Mouse (Mus musculus): ENCODE measurements around the gene Irak3. TPM values are rescaled to one million over a fixed set of nuclear protein-coding genes. Genes with fewer than 3 reads are reported as not detected.

Gene Irak3
- polyA plus RNA-seq, 1 experiment from 2014 or later = 0.75 TPM

DNA sequence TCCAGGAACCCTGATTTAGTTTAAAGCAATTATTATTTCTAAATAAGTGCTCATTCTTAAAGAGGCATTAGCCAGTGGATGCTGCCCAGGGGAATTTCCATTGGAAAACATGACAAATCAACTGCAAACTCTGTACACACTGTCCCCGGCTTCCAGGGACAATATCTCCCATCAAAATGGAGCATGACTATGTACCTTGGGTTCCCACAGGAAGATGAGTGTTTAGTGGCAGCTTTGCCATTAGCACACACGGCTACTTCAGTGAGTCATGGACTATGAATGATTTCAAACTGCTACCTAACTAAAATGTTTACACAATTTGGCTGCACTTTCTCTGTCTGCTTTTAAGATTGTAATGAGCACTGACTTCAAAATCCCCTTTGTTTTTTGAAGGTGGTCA lies 13.4 kb downstream of the Irak3 start:
- ATAC-seq (ENCODE audit: low FRiP score, low TSS enrichment) = no peak
- 32% methylated on average over 2 of the region's 2 CpGs for WGBS
- no peaks in the 10 kb centered on the region for H3K27me3 ChIP-seq (ENCODE audit: control insufficient read depth, insufficient read depth, low read length)

DNA sequence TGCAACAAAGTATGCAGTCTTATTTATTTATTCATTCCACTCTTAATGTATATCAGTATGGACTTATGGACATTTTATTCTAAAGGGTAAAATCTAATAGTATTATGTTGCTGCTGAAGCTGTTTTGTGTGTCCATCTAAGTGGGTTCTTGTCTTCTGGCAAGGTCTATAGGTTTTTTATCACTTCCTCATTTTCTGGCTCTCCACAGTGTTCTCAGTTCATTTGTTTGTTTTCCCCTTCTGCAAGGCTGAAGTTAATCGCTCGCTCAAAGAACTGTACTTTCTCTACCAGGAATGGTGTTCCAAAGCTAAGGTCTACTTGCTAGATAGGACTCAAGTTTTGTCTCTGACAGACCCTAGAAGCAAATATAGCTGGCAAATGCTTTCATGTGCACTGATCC lies 18.6 kb downstream of the Irak3 start:
- H3K4me1 ChIP-seq (replicated peaks; ENCODE audit: control insufficient read depth, insufficient read depth) = no peaks in the 10 kb centered on the region
- H3K9ac ChIP-seq (ENCODE audit: low read length) = no peak overlapping the region
- H3K27me3 ChIP-seq (ENCODE audit: control insufficient read depth, insufficient read depth, low read length) = no peaks in the 10 kb centered on the region
- no peaks in the 10 kb centered on the region for H3K9me3 ChIP-seq (ENCODE audit: control insufficient read depth, low read length)
- no peak overlapping the region for H3K4me3 ChIP-seq (ENCODE audit: low read depth, low read length)
- no peaks in the 10 kb centered on the region for H3K36me3 ChIP-seq (ENCODE audit: control insufficient read depth, insufficient read depth, low read length)
- no peak for TF ChIP-seq EP300 (optimal IDR thresholded peaks at IDR 0.05)
- no peak for TF ChIP-seq CTCF (IDR thresholded peaks at IDR 0.05; ENCODE audit: low read depth)
- no peak for ATAC-seq (ENCODE audit: low FRiP score, low TSS enrichment)
- H3K27ac ChIP-seq (replicated peaks) = no peak overlapping the region
- DNase-seq (ENCODE audit: low spot score) = no peak
- WGBS = 76% methylated on average over 2 of the region's 2 CpGs
- no peak overlapping the region for H3K4me2 ChIP-seq (replicated peaks; ENCODE audit: low read depth)

More for the DNA sequence above, 13.4 kb downstream of the Irak3 start:
- Histone ChIP-seq H3K9ac (ENCODE audit: low read length) (no peak overlapping the region), H3K36me3 (ENCODE audit: control insufficient read depth, insufficient read depth, low read length) (no peaks in the 10 kb centered on the region), H3K4me3 (ENCODE audit: low read depth, low read length) (no peak overlapping the region), H3K27ac (replicated peaks) (no peak overlapping the region), H3K4me2 (replicated peaks; ENCODE audit: low read depth) (no peak overlapping the region), H3K4me1 (replicated peaks; ENCODE audit: control insufficient read depth, insufficient read depth) (no peaks in the 10 kb centered on the region), H3K9me3 (ENCODE audit: control insufficient read depth, low read length) (no peaks in the 10 kb centered on the region)
- DNase-seq (ENCODE audit: low spot score) = no peak
- TF ChIP-seq CTCF (IDR thresholded peaks at IDR 0.05; ENCODE audit: low read depth) = no peak
- no peak for TF ChIP-seq EP300 (optimal IDR thresholded peaks at IDR 0.05)

DNA sequence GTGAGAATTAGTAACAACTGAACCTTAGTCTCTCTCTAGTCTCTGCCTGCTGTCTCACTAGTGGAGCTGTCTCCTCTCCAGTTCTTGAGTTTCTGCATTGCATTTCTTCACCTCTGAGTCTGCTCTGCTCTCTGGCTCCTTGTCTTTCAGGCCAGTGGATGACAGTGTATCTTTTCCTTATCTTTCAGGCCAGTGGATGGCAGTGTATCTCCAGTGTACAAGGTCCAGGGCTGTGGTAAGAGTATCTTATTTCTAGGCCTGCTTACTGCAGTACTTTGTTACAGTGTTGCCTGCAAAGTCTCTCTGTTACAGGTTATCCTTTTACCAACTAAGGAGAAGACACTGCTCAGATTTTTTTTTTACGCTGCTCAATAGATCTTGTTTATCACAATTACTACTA lies 19.0 kb downstream of the Irak3 start:
- Histone ChIP-seq H3K9me3 (ENCODE audit: control insufficient read depth, low read length) (no peaks in the 10 kb centered on the region), H3K9ac (ENCODE audit: low read length) (no peak overlapping the region), H3K4me2 (replicated peaks; ENCODE audit: low read depth) (no peak overlapping the region), H3K4me1 (replicated peaks; ENCODE audit: control insufficient read depth, insufficient read depth) (no peaks in the 10 kb centered on the region), H3K27ac (replicated peaks) (no peak overlapping the region), H3K27me3 (ENCODE audit: control insufficient read depth, insufficient read depth, low read length) (no peaks in the 10 kb centered on the region), H3K4me3 (ENCODE audit: low read depth, low read length) (no peak overlapping the region), H3K36me3 (ENCODE audit: control insufficient read depth, insufficient read depth, low read length) (no peaks in the 10 kb centered on the region)
- 86% methylated on average over 1 of the region's 1 CpGs for WGBS
- DNase-seq (ENCODE audit: low spot score) (no peak), ATAC-seq (ENCODE audit: low FRiP score, low TSS enrichment) (no peak)
- no peak for TF ChIP-seq EP300 (optimal IDR thresholded peaks at IDR 0.05)
- peak; percentile 53 for TF ChIP-seq CTCF (IDR thresholded peaks at IDR 0.05; ENCODE audit: low read depth)

DNA sequence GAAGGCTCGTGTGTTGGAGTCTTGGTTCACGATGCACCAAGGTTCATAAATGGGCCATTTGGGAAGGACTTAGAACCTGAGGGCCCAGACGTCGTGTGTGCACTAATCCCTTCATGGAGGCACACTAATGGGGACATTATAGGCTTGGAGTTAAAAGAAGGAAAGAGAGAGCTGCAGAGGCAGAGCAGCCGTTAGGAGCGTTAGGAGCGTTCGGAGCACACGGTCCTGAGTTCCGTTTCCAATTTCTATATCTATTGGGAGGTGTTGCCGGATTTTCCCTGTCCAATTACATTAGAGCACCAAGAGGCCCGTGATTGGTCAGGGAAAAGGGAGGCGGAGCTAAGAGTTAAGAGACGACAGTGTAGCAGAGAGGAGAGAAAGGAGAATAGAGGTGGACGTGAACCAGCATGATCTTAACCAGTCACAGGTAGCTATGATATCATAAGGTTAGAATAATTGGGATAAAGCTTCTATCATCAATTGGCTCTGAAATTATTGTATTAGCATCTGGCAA lies 27.7 kb downstream of the Irak3 start:
- DNase-seq (ENCODE audit: low spot score) (no peak), ATAC-seq (ENCODE audit: low FRiP score, low TSS enrichment) (no peak)
- Histone ChIP-seq H3K9me3 (ENCODE audit: control insufficient read depth, low read length) (no peaks in the 10 kb centered on the region), H3K4me2 (replicated peaks; ENCODE audit: low read depth) (no peak overlapping the region), H3K36me3 (ENCODE audit: control insufficient read depth, insufficient read depth, low read length) (no peaks in the 10 kb centered on the region), H3K27ac (replicated peaks) (no peak overlapping the region), H3K9ac (ENCODE audit: low read length) (no peak overlapping the region), H3K4me3 (ENCODE audit: low read depth, low read length) (no peak overlapping the region), H3K4me1 (replicated peaks; ENCODE audit: control insufficient read depth, insufficient read depth) (no peaks in the 10 kb centered on the region), H3K27me3 (ENCODE audit: control insufficient read depth, insufficient read depth, low read length) (no peaks in the 10 kb centered on the region)
- WGBS = 84% methylated on average over 15 of the region's 15 CpGs
- TF ChIP-seq CTCF (IDR thresholded peaks at IDR 0.05; ENCODE audit: low read depth) (no peak), EP300 (optimal IDR thresholded peaks at IDR 0.05) (no peak)

DNA sequence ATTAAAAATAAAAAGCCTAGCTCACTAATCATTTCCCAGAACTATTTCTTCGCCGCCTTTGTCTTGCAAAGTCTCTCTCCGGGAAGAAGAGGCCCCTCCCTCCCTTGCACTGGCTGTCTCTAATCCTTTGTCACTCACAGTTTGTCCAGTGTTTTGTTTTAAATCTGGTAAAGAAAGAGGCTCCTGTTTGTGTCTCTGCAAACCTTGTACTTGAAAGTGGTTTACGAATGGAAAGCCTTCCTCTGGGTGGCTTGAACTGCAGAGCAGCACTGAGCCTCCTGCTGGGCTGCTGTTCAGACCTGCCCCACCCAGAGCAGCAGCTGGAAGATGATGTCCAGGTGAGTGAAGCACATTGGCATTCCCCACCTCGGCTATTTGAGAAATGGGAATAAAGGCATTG lies 30.6 kb downstream of the Irak3 start:
- no peaks in the 10 kb centered on the region for H3K36me3 ChIP-seq (ENCODE audit: control insufficient read depth, insufficient read depth, low read length)
- no peak overlapping the region for H3K4me3 ChIP-seq (ENCODE audit: low read depth, low read length)
- H3K9ac ChIP-seq (ENCODE audit: low read length) = no peak overlapping the region
- ATAC-seq (ENCODE audit: low FRiP score, low TSS enrichment) (no peak), DNase-seq (ENCODE audit: low spot score) (no peak)
- WGBS = 44% methylated on average over 5 of the region's 5 CpGs
- TF ChIP-seq EP300 (optimal IDR thresholded peaks at IDR 0.05) (no peak), CTCF (IDR thresholded peaks at IDR 0.05; ENCODE audit: low read depth) (no peak)
- H3K4me2 ChIP-seq (replicated peaks; ENCODE audit: low read depth) = no peak overlapping the region
- no peaks in the 10 kb centered on the region for H3K27me3 ChIP-seq (ENCODE audit: control insufficient read depth, insufficient read depth, low read length)
- H3K27ac ChIP-seq (replicated peaks) = no peak overlapping the region
- no peaks in the 10 kb centered on the region for H3K4me1 ChIP-seq (replicated peaks; ENCODE audit: control insufficient read depth, insufficient read depth)
- H3K9me3 ChIP-seq (ENCODE audit: control insufficient read depth, low read length) = no peaks in the 10 kb centered on the region

DNA sequence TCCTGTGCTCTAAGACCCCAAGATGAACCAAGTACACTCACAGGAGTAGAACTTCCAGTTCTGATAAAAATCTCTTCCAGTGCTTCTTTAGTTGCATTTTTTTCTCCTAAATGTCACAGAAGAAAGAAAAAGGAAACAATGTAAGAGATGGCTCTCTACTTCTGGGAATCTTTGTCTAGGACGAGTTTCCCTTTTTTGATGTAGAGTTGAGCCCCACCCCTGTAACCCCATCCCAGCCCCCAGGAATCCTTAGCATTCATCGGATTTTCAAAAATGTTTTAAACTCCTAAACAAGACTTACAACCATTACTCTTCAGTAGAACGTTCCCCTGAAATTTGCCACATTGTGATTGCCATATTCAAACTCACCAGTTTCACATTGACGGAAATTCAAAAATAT lies 31.7 kb downstream of the Irak3 start:
- Histone ChIP-seq H3K27ac (replicated peaks) (no peak overlapping the region), H3K27me3 (ENCODE audit: control insufficient read depth, insufficient read depth, low read length) (no peaks in the 10 kb centered on the region), H3K9me3 (ENCODE audit: control insufficient read depth, low read length) (no peaks in the 10 kb centered on the region), H3K9ac (ENCODE audit: low read length) (no peak overlapping the region), H3K4me2 (replicated peaks; ENCODE audit: low read depth) (no peak overlapping the region), H3K36me3 (ENCODE audit: control insufficient read depth, insufficient read depth, low read length) (no peaks in the 10 kb centered on the region), H3K4me1 (replicated peaks; ENCODE audit: control insufficient read depth, insufficient read depth) (no peaks in the 10 kb centered on the region), H3K4me3 (ENCODE audit: low read depth, low read length) (no peak overlapping the region)
- ATAC-seq (ENCODE audit: low FRiP score, low TSS enrichment) (no peak), DNase-seq (ENCODE audit: low spot score) (no peak)
- WGBS = 74% methylated on average over 4 of the region's 4 CpGs
- no peak for TF ChIP-seq CTCF (IDR thresholded peaks at IDR 0.05; ENCODE audit: low read depth)
- no peak for TF ChIP-seq EP300 (optimal IDR thresholded peaks at IDR 0.05)

Data from stomach, postnatal 0 days (tissue).